In genomic region chr8:105594451-105595242, GRCm38 (mm10) we compare ENCODE assay signal across 7 mouse cellular contexts. TPM values are rescaled to one million over a fixed set of nuclear protein-coding genes. Genes with fewer than 3 reads are reported as not detected.
DNase-seq lines count a peak whose midpoint lies in the region; ATAC-seq and TF ChIP-seq lines count a peak whose summit lies in the region.

No protein-coding gene starts in this region.

- 54% methylated on average over 18 of the region's 18 CpGs for WGBS in lung, postnatal 0 days
- WGBS in lung, adult 2 months, result 72% methylated on average over 18 of the region's 18 CpGs
- WGBS in intestine, embryonic 14.5 days, result 59% methylated on average over 18 of the region's 18 CpGs
- 81% methylated on average over 18 of the region's 18 CpGs for WGBS in limb, embryonic 10.5 days

- no peak overlapping the region for H3K27ac ChIP-seq in lung, postnatal 0 days (ENCODE audit: low read length)
- H3K27ac ChIP-seq in intestine, embryonic 14.5 days (ENCODE audit: low read depth), result peak overlapping the region; percentile 90
- peak overlapping the region; percentile 63; the same call in 1 of the 2 replicates for H3K27ac ChIP-seq in limb, embryonic 10.5 days

- TF ChIP-seq POLR2A in lung, adult 2 months (IDR thresholded peaks at IDR 0.05; ENCODE audit: borderline replicate concordance, extremely low read depth, low read depth, low read length), result no peak

- H3K9me3 ChIP-seq in lung, postnatal 0 days (ENCODE audit: low read length), result no peaks in the 10 kb centered on the region
- H3K9me3 ChIP-seq in intestine, embryonic 14.5 days (ENCODE audit: control insufficient read depth, low read length), result no peaks in the 10 kb centered on the region
- H3K9me3 ChIP-seq in limb, embryonic 10.5 days (replicated peaks), result no peaks in the 10 kb centered on the region

- ATAC-seq in lung, postnatal 0 days, result no peak
- ATAC-seq in intestine, embryonic 14.5 days (replicated peaks; ENCODE audit: low FRiP score, low TSS enrichment, low read depth), result no peak

- no peak for TF ChIP-seq CTCF in lung, postnatal 0 days (IDR thresholded peaks at IDR 0.05)
- TF ChIP-seq CTCF in lung, adult 2 months (IDR thresholded peaks at IDR 0.05; ENCODE audit: insufficient read depth, low read length), result no peak

- H3K27me3 ChIP-seq in lung, postnatal 0 days (replicated peaks; ENCODE audit: insufficient read depth, low read length), result no peaks in the 10 kb centered on the region
- no peaks in the 10 kb centered on the region for H3K27me3 ChIP-seq in intestine, embryonic 14.5 days (replicated peaks; ENCODE audit: control insufficient read depth, insufficient read depth, low read length)
- H3K27me3 ChIP-seq in limb, embryonic 10.5 days (ENCODE audit: low read depth, poor library complexity, severe bottlenecking), result peaks cover 10% of the 10 kb centered on the region; the same call in 1 of the 2 replicates

- H3K36me3 ChIP-seq in lung, postnatal 0 days (ENCODE audit: insufficient read depth, low read length), result no peaks in the 10 kb centered on the region
- H3K36me3 ChIP-seq in intestine, embryonic 14.5 days (ENCODE audit: control insufficient read depth, insufficient read depth, low read length), result no peaks in the 10 kb centered on the region
- no peaks in the 10 kb centered on the region for H3K36me3 ChIP-seq in limb, embryonic 10.5 days

- no peaks in the 10 kb centered on the region for H3K4me1 ChIP-seq in lung, postnatal 0 days (ENCODE audit: insufficient read depth, low read depth, low read length)
- peaks cover 9% of the 10 kb centered on the region for H3K4me1 ChIP-seq in lung, adult 2 months (ENCODE audit: control insufficient read depth, insufficient read depth, low read length)
- H3K4me1 ChIP-seq in intestine, embryonic 14.5 days (replicated peaks; ENCODE audit: control insufficient read depth, insufficient read depth, low read length), result peaks cover 17% of the 10 kb centered on the region
- peaks cover 22% of the 10 kb centered on the region for H3K4me1 ChIP-seq in limb, embryonic 10.5 days

- no peak for TF ChIP-seq EP300 in lung, postnatal 0 days (IDR thresholded peaks at IDR 0.05)

- H3K9ac ChIP-seq in lung, postnatal 0 days (replicated peaks; ENCODE audit: low read depth), result no peak overlapping the region
- peak overlapping the region; percentile 43 for H3K9ac ChIP-seq in intestine, embryonic 14.5 days (ENCODE audit: low read length)

- H3K4me2 ChIP-seq in lung, postnatal 0 days (replicated peaks; ENCODE audit: low read depth, low read length), result no peak overlapping the region
- H3K4me2 ChIP-seq in intestine, embryonic 14.5 days (ENCODE audit: low read length), result peak overlapping the region; percentile 50

- DNase-seq in lung, postnatal 0 days (ENCODE audit: low spot score), result peak; percentile 44
- no peak for DNase-seq in lung, adult 2 months
- no peak for DNase-seq in intestine, embryonic 14.5 days (ENCODE audit: low spot score)
- DNase-seq in limb, embryonic 10.5 days (ENCODE audit: low spot score), result no peak
- DNase-seq in MN1 (ENCODE audit: low spot score), result no peak
- no peak for DNase-seq in ovary, postnatal 10 days (ENCODE audit: low spot score)
- DNase-seq in neural tube, embryonic 10.5 days (ENCODE audit: extremely low spot score, low spot score), result no peak

- no peak overlapping the region for H3K4me3 ChIP-seq in lung, postnatal 0 days (ENCODE audit: low read depth, low read length)
- no peak overlapping the region for H3K4me3 ChIP-seq in lung, adult 2 months (replicated peaks; ENCODE audit: extremely low read depth, low read depth, low read length)
- peak overlapping the region; percentile 31 for H3K4me3 ChIP-seq in intestine, embryonic 14.5 days (ENCODE audit: low read depth, low read length)
- no peak overlapping the region for H3K4me3 ChIP-seq in limb, embryonic 10.5 days

RNA-seq across cellular contexts. Expression of gene Ripor1, which starts 10.4 kb away (rescaled TPM):
- 25.5 and 28.5 TPM in 2 replicates for polyA plus RNA-seq in lung, postnatal 0 days (2015; fragmentation: Nextera tagmentation; extraction: Ambion mirVana)
- 71.7 and 74.9 TPM in 2 replicates for polyA plus RNA-seq in lung, adult 2 months (2012; rRNA removed)
- 19.1 and 20.2 TPM in 2 replicates for polyA plus RNA-seq in intestine, embryonic 14.5 days (2014; fragmentation: Nextera tagmentation; extraction: Ambion mirVana)
- polyA plus RNA-seq in limb, embryonic 10.5 days (2016; fragmentation: Nextera tagmentation; extraction: Ambion mirVana), result 17.5 and 18.0 TPM in 2 replicates

RNA-seq across cellular contexts. Expression of gene Atp6v0d1, which starts 28.8 kb away (rescaled TPM):
- 141 and 146 TPM in 2 replicates for polyA plus RNA-seq in lung, postnatal 0 days (2015; fragmentation: Nextera tagmentation; extraction: Ambion mirVana)
- polyA plus RNA-seq in lung, adult 2 months (2012; rRNA removed), result 101 and 121 TPM in 2 replicates
- 72.7 and 78.5 TPM in 2 replicates for polyA plus RNA-seq in intestine, embryonic 14.5 days (2014; fragmentation: Nextera tagmentation; extraction: Ambion mirVana)
- 58.3 and 68.6 TPM in 2 replicates for polyA plus RNA-seq in limb, embryonic 10.5 days (2016; fragmentation: Nextera tagmentation; extraction: Ambion mirVana)

RNA-seq across cellular contexts. Expression of gene Ctcf, which starts 41.7 kb away (rescaled TPM):
- polyA plus RNA-seq in lung, postnatal 0 days (2015; fragmentation: Nextera tagmentation; extraction: Ambion mirVana), result 71.3 and 73.6 TPM in 2 replicates
- 17.2 and 17.9 TPM in 2 replicates for polyA plus RNA-seq in lung, adult 2 months (2012; rRNA removed)
- polyA plus RNA-seq in intestine, embryonic 14.5 days (2014; fragmentation: Nextera tagmentation; extraction: Ambion mirVana), result 93.3 and 95.1 TPM in 2 replicates
- polyA plus RNA-seq in limb, embryonic 10.5 days (2016; fragmentation: Nextera tagmentation; extraction: Ambion mirVana), result 132 and 157 TPM in 2 replicates

RNA-seq across cellular contexts. Expression of gene Agrp, which starts 42.5 kb away (rescaled TPM):
- polyA plus RNA-seq in lung, postnatal 0 days (2015; fragmentation: Nextera tagmentation; extraction: Ambion mirVana), result 0.44 and 0.75 TPM in 2 replicates
- 1.7 TPM in 2 replicates for polyA plus RNA-seq in lung, adult 2 months (2012; rRNA removed)
- 1.1 and 1.5 TPM in 2 replicates for polyA plus RNA-seq in intestine, embryonic 14.5 days (2014; fragmentation: Nextera tagmentation; extraction: Ambion mirVana)
- polyA plus RNA-seq in limb, embryonic 10.5 days (2016; fragmentation: Nextera tagmentation; extraction: Ambion mirVana), result 0.39 and 0.69 TPM in 2 replicates
